Mouse (Mus musculus): ENCODE measurements around the gene Xpo6.

DNA sequence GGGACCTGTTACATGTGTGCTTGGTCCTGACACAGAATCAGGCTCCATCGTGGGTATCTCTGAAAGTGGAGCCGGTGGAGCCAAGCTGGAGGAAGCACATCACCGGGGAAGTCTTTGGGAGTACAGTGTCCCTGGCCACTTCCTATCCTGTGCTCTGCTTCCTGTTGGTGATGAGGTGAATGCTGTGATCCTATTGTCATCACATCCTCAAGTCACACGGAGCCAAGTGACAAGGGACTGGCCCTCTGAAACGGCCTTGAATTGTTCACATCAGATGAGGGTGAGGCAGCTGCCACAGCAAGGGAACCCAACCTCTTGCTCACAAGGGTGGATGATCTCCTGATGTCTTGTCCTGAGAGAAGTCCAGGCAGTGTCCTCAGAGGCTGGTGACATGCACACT lies 103.7 kb downstream of the Xpo6 start:
- no peak for TF ChIP-seq CTCF (IDR thresholded peaks at IDR 0.05; ENCODE audit: extremely low read depth, insufficient read depth, low read length)
- no peak for TF ChIP-seq POLR2A (IDR thresholded peaks at IDR 0.05; ENCODE audit: extremely low read depth, insufficient read depth, low read length)
